Mouse (Mus musculus): ENCODE measurements at regions not wholly inside any gene's neighbourhood (a gene's known extent, or its start where the extent isn't known, plus 50 kb on each side); places are given as distances from the start of the nearest gene placed in this dataset.
A peak's percentile ranks its signal among the peaks of the same experiment; 100 is the strongest.

DNA sequence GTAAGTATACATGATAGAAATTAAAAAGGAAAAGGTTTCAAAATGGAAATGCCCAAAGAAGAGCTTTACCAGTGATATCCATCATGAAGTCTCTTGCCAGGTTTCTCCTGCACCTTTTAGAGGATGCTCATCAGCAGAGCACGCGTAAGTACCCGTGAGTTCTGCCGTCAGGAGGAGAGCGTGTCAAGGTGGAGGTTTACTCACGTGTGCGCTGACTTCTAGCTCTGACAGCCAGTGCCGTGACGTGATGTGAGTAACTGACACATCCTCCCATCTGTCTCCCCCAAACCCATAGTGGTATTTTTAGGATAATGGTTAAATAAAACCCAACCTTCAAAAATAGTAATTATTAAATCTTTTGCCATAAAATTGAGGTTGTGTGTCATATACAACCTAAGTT, 55.3 kb downstream of the Adra2a start:
- H3K4me1 ChIP-seq (ENCODE audit: control insufficient read depth, insufficient read depth, low read length), result no peaks in the 10 kb centered on the region
- TF ChIP-seq CTCF (IDR thresholded peaks at IDR 0.05; ENCODE audit: extremely low read depth, insufficient read depth, low read length), result no peak
- no peak overlapping the region for H3K27ac ChIP-seq (ENCODE audit: insufficient read depth, low read length)
- no peak overlapping the region for H3K4me3 ChIP-seq (ENCODE audit: insufficient read depth, low read length)

DNA sequence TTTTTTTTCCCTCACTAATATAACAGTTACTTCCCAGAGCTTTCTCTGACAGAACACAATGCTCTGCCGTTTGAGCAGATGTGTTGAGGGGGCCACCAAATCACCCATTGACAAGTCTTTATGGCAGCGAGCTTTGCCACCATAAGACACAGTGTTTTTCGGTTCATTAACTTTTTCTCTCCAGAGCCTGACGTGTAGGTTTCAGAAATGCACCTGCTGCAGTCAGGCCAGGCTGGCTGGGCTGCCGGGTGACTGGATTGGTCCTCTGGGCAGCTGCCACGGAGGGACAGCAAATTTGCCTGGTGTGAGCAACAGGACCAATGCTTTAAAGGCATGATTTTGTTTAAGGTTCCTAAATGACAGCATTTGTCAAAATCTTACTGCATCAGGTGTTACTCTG, 55.8 kb downstream of the Adra2a start:
- TF ChIP-seq CTCF (IDR thresholded peaks at IDR 0.05; ENCODE audit: extremely low read depth, insufficient read depth, low read length) (no peak), POLR2A (IDR thresholded peaks at IDR 0.05; ENCODE audit: extremely low read depth, insufficient read depth, low read length) (no peak)
- H3K4me1 ChIP-seq (ENCODE audit: control insufficient read depth, insufficient read depth, low read length), result no peaks in the 10 kb centered on the region
- no peak overlapping the region for H3K4me3 ChIP-seq (ENCODE audit: insufficient read depth, low read length)
- H3K27ac ChIP-seq (ENCODE audit: insufficient read depth, low read length), result no peak overlapping the region

DNA sequence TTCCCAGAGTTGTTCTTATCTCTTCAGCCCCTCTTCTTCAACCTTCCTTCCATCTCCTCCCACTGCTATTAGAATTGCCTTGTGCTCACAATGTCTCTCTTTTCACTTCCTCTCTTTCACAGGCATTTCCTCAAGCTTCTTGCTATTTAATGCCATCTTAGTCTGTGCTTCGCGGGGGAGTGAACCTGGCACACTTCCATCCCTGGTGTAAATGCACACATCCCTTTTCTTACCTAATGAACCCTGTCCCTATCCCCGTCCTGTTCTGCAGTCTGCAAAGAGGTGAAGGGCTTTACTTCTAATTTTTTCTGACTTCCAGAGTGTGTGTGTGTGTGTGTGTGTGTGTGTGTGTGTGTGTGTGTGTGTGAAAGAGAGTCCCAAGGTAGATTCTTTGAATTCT, 62.6 kb downstream of the Adra2a start:
- TF ChIP-seq CTCF (IDR thresholded peaks at IDR 0.05; ENCODE audit: extremely low read depth, insufficient read depth, low read length), result no peak
- TF ChIP-seq POLR2A (IDR thresholded peaks at IDR 0.05; ENCODE audit: extremely low read depth, insufficient read depth, low read length), result no peak
- Histone ChIP-seq H3K4me3 (ENCODE audit: insufficient read depth, low read length) (no peak overlapping the region), H3K27ac (ENCODE audit: insufficient read depth, low read length) (no peak overlapping the region), H3K4me1 (ENCODE audit: control insufficient read depth, insufficient read depth, low read length) (no peaks in the 10 kb centered on the region)

DNA sequence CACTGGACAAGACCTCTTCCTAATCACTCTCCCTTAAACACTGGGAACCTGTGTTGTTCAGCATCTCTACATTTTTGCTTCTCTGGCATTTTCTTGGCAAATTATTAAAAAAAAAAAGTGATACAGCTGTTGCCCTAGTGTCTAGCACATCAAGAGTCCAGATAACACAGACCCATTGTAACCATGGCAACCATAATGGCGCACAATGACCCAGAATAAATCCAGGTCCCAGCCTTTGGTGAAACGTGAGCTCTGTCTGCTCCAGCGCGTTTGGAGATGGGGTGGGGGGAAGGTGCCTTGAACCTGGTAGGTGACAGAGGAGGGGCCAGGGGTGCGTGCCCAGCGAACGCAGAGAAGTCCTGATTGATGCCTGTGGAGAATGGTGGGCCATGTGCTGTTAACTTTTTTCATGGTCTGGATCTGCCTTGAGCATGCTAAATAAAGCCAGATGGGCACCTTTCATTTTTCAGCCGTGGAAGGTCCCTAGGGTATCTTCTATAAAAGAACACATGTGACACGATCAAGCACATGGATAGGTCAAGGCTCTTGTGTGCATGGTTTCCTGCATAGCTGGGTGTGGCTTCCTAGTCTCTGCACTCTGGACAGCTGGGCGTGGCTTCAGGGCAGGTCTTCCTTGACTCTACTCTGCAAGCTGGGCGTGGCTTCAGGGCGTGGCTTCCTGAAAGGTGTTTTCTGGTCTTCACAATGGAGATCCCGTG, 63.3 kb downstream of the Adra2a start:
- TF ChIP-seq CTCF (IDR thresholded peaks at IDR 0.05; ENCODE audit: extremely low read depth, insufficient read depth, low read length) (no peak), POLR2A (IDR thresholded peaks at IDR 0.05; ENCODE audit: extremely low read depth, insufficient read depth, low read length) (no peak)
- Histone ChIP-seq H3K27ac (ENCODE audit: insufficient read depth, low read length) (no peak overlapping the region), H3K4me3 (ENCODE audit: insufficient read depth, low read length) (no peak overlapping the region)

DNA sequence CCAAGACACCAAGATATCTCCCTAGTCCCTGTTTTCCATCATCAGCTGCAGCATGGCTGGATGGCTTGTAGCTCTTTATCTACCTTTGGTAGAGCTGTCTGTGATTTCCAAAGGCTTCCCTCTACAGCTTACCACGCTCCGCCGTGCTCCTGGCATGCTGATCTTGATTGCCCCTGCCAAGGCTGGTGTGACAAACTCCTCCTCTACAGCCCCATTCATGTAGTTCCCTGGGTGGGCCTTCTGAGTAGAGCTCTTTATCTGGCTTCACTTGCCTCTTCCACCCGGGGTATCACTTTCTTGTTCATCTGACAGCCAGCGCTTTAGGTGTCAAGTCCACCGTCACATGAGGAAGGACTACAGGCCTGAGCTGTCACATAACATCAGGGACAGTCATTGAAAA, 66.1 kb downstream of the Adra2a start:
- Histone ChIP-seq H3K4me1 (ENCODE audit: control insufficient read depth, insufficient read depth, low read length) (no peaks in the 10 kb centered on the region), H3K4me3 (ENCODE audit: insufficient read depth, low read length) (no peak overlapping the region), H3K27ac (ENCODE audit: insufficient read depth, low read length) (no peak overlapping the region)
- TF ChIP-seq POLR2A (IDR thresholded peaks at IDR 0.05; ENCODE audit: extremely low read depth, insufficient read depth, low read length) (no peak), CTCF (IDR thresholded peaks at IDR 0.05; ENCODE audit: extremely low read depth, insufficient read depth, low read length) (no peak)

More for the DNA sequence above, 63.3 kb downstream of the Adra2a start:
- no peaks in the 10 kb centered on the region for H3K4me1 ChIP-seq (ENCODE audit: control insufficient read depth, insufficient read depth, low read length)

DNA sequence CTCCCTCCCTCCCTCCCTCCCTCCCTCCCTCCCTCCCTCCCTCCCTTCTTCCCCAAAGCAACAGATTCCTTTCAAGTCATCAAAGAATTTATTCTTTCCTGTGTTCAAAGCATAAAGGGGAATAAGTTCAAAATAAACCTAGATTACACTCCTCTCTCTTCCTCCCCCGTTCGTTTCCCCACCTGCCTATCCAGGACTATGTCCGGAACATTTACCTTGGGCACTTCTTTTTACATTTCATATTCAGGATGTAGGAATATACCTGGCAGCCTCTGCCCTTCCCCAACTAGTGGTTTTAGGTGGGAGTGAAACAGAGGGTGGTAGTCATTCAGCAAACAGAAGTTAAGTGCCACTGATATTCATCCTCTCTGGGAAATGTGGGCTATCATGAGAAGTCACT, 68.7 kb downstream of the Adra2a start:
- TF ChIP-seq CTCF (IDR thresholded peaks at IDR 0.05; ENCODE audit: extremely low read depth, insufficient read depth, low read length) (no peak), POLR2A (IDR thresholded peaks at IDR 0.05; ENCODE audit: extremely low read depth, insufficient read depth, low read length) (no peak)
- Histone ChIP-seq H3K4me3 (ENCODE audit: insufficient read depth, low read length) (no peak overlapping the region), H3K4me1 (ENCODE audit: control insufficient read depth, insufficient read depth, low read length) (no peaks in the 10 kb centered on the region), H3K27ac (ENCODE audit: insufficient read depth, low read length) (no peak overlapping the region)

DNA sequence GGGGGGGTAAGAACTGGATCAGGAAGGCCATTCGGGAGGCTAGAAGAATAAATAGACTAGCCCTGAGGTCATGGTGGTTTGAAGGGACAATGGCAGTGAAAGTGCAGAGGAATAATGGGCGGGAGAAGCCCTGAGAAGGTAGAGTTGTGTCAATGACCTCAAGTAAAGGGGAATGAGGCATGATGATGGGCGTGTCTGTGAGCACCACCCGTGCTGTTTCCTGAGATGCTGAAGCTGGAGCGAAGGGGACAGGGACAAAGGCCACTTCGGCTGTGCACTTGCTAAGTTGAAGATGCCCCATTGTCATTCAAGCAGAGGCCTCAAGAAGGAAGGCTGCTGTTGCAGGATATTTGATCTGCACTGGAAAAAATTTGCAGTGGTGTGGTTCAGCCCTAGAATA, 69.5 kb downstream of the Adra2a start:
- Histone ChIP-seq H3K4me3 (ENCODE audit: insufficient read depth, low read length) (no peak overlapping the region), H3K27ac (ENCODE audit: insufficient read depth, low read length) (no peak overlapping the region), H3K4me1 (ENCODE audit: control insufficient read depth, insufficient read depth, low read length) (no peaks in the 10 kb centered on the region)
- TF ChIP-seq POLR2A (IDR thresholded peaks at IDR 0.05; ENCODE audit: extremely low read depth, insufficient read depth, low read length) (no peak), CTCF (IDR thresholded peaks at IDR 0.05; ENCODE audit: extremely low read depth, insufficient read depth, low read length) (no peak)

DNA sequence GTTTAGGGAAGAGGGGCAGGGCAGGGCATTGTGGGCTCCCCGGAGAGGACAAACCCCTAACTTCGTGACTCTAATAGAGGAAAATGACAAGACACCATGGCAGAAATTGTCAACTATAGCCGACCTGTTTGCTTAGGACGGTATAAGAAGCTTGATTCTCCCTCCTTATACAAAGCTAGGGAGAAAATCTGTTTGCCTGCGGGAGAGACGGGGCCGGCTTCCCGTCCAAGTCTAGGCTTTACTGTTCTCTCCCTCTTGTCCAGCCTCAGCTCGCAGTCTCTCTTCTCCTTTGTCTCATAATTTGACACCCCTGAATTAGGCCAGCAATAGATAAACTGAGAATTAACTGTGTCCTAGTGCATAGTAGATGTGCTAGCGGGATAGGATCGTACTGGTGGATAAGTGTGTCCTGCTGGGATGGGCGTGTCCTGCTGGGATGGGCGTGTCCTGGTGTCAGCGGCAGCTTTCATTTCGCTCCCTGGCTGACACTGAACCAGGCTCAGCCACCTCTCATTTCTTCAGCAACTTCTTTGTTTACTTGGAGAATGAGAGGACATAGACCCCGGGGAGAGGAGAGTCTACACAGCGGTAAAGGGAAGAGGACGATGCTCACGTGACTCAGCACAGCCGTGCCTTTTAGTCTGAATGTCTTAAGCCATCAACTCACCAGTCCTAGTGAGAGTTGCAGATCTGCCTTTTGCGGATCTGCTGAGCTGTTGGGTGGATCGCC, 70.8 kb downstream of the Adra2a start:
- TF ChIP-seq CTCF (IDR thresholded peaks at IDR 0.05; ENCODE audit: extremely low read depth, insufficient read depth, low read length) (no peak), POLR2A (IDR thresholded peaks at IDR 0.05; ENCODE audit: extremely low read depth, insufficient read depth, low read length) (no peak)
- peak overlapping the region; percentile 42 for H3K4me3 ChIP-seq (ENCODE audit: insufficient read depth, low read length)
- no peak overlapping the region for H3K27ac ChIP-seq (ENCODE audit: insufficient read depth, low read length)
- H3K4me1 ChIP-seq (ENCODE audit: control insufficient read depth, insufficient read depth, low read length), result no peaks in the 10 kb centered on the region

DNA sequence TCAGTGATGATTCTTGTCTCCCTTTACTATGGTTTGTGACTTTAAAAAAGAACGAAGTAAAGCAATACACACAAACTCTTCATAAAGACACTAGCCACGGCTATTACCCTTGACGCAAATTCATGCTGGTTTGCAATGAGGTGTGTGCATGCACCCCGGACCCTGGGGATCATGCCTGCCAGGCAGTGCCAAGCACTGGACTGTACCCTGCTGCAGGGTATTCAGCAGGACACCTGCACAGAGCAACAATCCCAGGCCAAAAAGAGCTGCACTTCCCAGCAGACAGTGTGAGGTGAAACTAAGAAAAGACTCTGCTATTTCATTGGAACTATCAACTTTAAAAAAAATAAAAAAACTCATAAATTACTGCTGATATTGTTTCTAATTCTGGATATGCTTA, 71.4 kb downstream of the Adra2a start:
- Histone ChIP-seq H3K4me1 (ENCODE audit: control insufficient read depth, insufficient read depth, low read length) (no peaks in the 10 kb centered on the region), H3K27ac (ENCODE audit: insufficient read depth, low read length) (no peak overlapping the region), H3K4me3 (ENCODE audit: insufficient read depth, low read length) (peak overlapping the region; percentile 42)
- no peak for TF ChIP-seq CTCF (IDR thresholded peaks at IDR 0.05; ENCODE audit: extremely low read depth, insufficient read depth, low read length)
- TF ChIP-seq POLR2A (IDR thresholded peaks at IDR 0.05; ENCODE audit: extremely low read depth, insufficient read depth, low read length), result no peak

DNA sequence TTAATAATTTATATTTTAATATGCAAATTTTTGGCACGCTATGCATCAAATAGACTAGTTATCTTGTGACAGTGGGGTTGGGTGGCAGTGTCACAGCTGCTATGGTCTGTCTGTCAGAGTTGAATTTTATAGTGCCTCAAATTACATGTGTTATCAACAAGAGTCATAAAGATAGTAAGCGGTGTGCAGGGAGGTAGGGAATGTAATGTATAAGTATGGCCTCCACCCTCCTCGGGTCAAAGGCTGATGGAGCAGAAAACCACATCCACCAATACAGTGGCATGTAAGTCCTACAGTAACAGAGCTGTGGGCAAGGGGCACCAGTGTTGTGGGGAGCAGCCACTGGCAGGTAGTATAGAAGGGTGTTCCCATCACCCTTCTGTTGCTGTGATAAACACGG, 72.9 kb downstream of the Adra2a start:
- no peaks in the 10 kb centered on the region for H3K4me1 ChIP-seq (ENCODE audit: control insufficient read depth, insufficient read depth, low read length)
- TF ChIP-seq POLR2A (IDR thresholded peaks at IDR 0.05; ENCODE audit: extremely low read depth, insufficient read depth, low read length), result no peak
- no peak for TF ChIP-seq CTCF (IDR thresholded peaks at IDR 0.05; ENCODE audit: extremely low read depth, insufficient read depth, low read length)
- H3K27ac ChIP-seq (ENCODE audit: insufficient read depth, low read length), result no peak overlapping the region
- no peak overlapping the region for H3K4me3 ChIP-seq (ENCODE audit: insufficient read depth, low read length)
